In genomic region chr13:28786629-28787330, GRCm38 (mm10) we compare ENCODE assay signal across 9 mouse cellular contexts.
A peak's percentile ranks its signal among the peaks of the same experiment; 100 is the strongest.
DNase-seq lines count a peak whose midpoint lies in the region; ATAC-seq and TF ChIP-seq lines count a peak whose summit lies in the region.
"Had no signal": no experiment of that assay in that cellular context is flagged by ENCODE, and none has a peak within 500 bp of the region (broad histone marks: within the 10 kb centered on the region; RNA-seq: fewer than 3 reads in every experiment).

No protein-coding gene starts in this region.

- H3K36me3 ChIP-seq in embryonic facial prominence, embryonic 14.5 days (ENCODE audit: control insufficient read depth, insufficient read depth, low read length): no peaks in the 10 kb centered on the region
- no peaks in the 10 kb centered on the region for H3K36me3 ChIP-seq in midbrain, embryonic 16.5 days (ENCODE audit: control insufficient read depth, insufficient read depth, low read length)

- no peaks in the 10 kb centered on the region for H3K9me3 ChIP-seq in embryonic facial prominence, embryonic 14.5 days (ENCODE audit: control insufficient read depth, low read length)
- H3K9me3 ChIP-seq in midbrain, embryonic 16.5 days (replicated peaks; ENCODE audit: control insufficient read depth, low read length, poor library complexity, severe bottlenecking): no peaks in the 10 kb centered on the region

- H3K4me2 ChIP-seq in embryonic facial prominence, embryonic 14.5 days (ENCODE audit: low read depth, low read length): peak overlapping the region; percentile 14; the same call in 1 of the 2 replicates
- H3K4me2 ChIP-seq in midbrain, embryonic 16.5 days (ENCODE audit: low read length): 0 out of 2 replicates have a peak overlapping the region, but pooled peaks have one; percentile 13

- no peak overlapping the region for H3K27ac ChIP-seq in cerebellum, adult 2 months (ENCODE audit: insufficient read depth, low read length)
- H3K27ac ChIP-seq in embryonic facial prominence, embryonic 14.5 days (replicated peaks; ENCODE audit: low read depth, low read length): peak overlapping the region; percentile 16; the same call in 1 of the 2 replicates
- H3K27ac ChIP-seq in midbrain, embryonic 16.5 days (ENCODE audit: low read length): peak overlapping the region; percentile 62

- H3K4me3 ChIP-seq in cerebellum, adult 2 months (replicated peaks; ENCODE audit: insufficient read depth, low read depth, low read length): no peak overlapping the region
- H3K4me3 ChIP-seq in embryonic facial prominence, embryonic 14.5 days (ENCODE audit: low read depth, low read length): no peak overlapping the region
- H3K4me3 ChIP-seq in midbrain, embryonic 16.5 days (ENCODE audit: low read depth, low read length): no peak overlapping the region

- H3K9ac ChIP-seq in embryonic facial prominence, embryonic 14.5 days (ENCODE audit: low read depth, low read length): no peak overlapping the region
- 0 out of 2 replicates have a peak overlapping the region, but pooled peaks have one; percentile 12 for H3K9ac ChIP-seq in midbrain, embryonic 16.5 days (ENCODE audit: low read depth, low read length)

- H3K27me3 ChIP-seq in cerebellum, adult 2 months (ENCODE audit: control insufficient read depth, insufficient read depth, low read length): no peaks in the 10 kb centered on the region
- H3K27me3 ChIP-seq in embryonic facial prominence, embryonic 14.5 days (replicated peaks; ENCODE audit: control insufficient read depth, insufficient read depth, low read length): no peaks in the 10 kb centered on the region
- H3K27me3 ChIP-seq in midbrain, embryonic 16.5 days (ENCODE audit: control insufficient read depth, insufficient read depth, low read depth, low read length): no peaks in the 10 kb centered on the region

- TF ChIP-seq CTCF in cerebellum, adult 2 months (IDR thresholded peaks at IDR 0.05; ENCODE audit: borderline replicate concordance, insufficient read depth, low read depth, low read length): no peak

- peak; percentile 28 to 46 for DNase-seq in cerebellum, postnatal 14 days
- no peak for DNase-seq in cerebellum, adult 2 months
- no peak for DNase-seq in embryonic facial prominence, embryonic 14.5 days (ENCODE audit: low spot score)
- DNase-seq in kidney, adult 9 months: peak; percentile 21
- DNase-seq in right cerebral cortex, postnatal 4 days: no peak
- DNase-seq in cerebellum, adult 11 months: no peak
- DNase-seq: right cerebral cortex, postnatal 14 days had no signal

- no peak for ATAC-seq in embryonic facial prominence, embryonic 14.5 days (ENCODE audit: low read depth)
- 0 out of 2 replicates have a peak, but pooled peaks have one; percentile 12 for ATAC-seq in midbrain, embryonic 16.5 days
- ATAC-seq in cerebellum, adult (ENCODE audit: insufficient number of reproducible peaks, low FRiP score, low TSS enrichment): no peak

- TF ChIP-seq POLR2A in cerebellum, adult 2 months (IDR thresholded peaks at IDR 0.05; ENCODE audit: borderline replicate concordance, insufficient read depth, low read length): no peak

- no peaks in the 10 kb centered on the region for H3K4me1 ChIP-seq in cerebellum, adult 2 months (ENCODE audit: control insufficient read depth, insufficient read depth, low read length)
- H3K4me1 ChIP-seq in embryonic facial prominence, embryonic 14.5 days (ENCODE audit: control insufficient read depth, insufficient read depth, low read length): peaks cover 33% of the 10 kb centered on the region
- peaks cover 22% of the 10 kb centered on the region for H3K4me1 ChIP-seq in midbrain, embryonic 16.5 days (ENCODE audit: control insufficient read depth, insufficient read depth, low read length)

- WGBS in cerebellum, adult 2 months: 27% methylated on average over 9 of the region's 9 CpGs
- 32% methylated on average over 9 of the region's 9 CpGs for WGBS in embryonic facial prominence, embryonic 14.5 days
- 11% methylated on average over 9 of the region's 9 CpGs for WGBS in midbrain, embryonic 16.5 days

Comparison
In these comparisons a context has a peak if more than half of its experiments do, and no peak if none do; other contexts are left out.
1. DNase-seq: peak in cerebellum, postnatal 14 days (2 of 2) and kidney, adult 9 months (single experiment); none in cerebellum, adult 2 months (0 of 2), embryonic facial prominence, embryonic 14.5 days (single experiment), right cerebral cortex, postnatal 4 days (single experiment) and cerebellum, adult 11 months (single experiment).